Mouse (Mus musculus): ENCODE data around the gene Dctd.
"Not testable (repeated sequence)": the region's sequence is repeated elsewhere in the genome, so short reads cannot be mapped to it uniquely, and the experiment has no call there.

The Dctd gene

GRCm38 (mm10) chr8:48145766-48146165 is 46.9 kb downstream of the Dctd start:
- no peak for DNase-seq (ENCODE audit: extremely low spot score, low spot score)

- DNase-seq (ENCODE audit: extremely low spot score, low spot score) = no peak
Observed at GRCm38 (mm10) chr8:48146449-48146848, 47.6 kb downstream of the Dctd start.

- DNase-seq (ENCODE audit: extremely low spot score, low spot score) = peak; percentile 54
Observed at GRCm38 (mm10) chr8:48152062-48152738, 53.3 kb downstream of the Dctd start.

DNA sequence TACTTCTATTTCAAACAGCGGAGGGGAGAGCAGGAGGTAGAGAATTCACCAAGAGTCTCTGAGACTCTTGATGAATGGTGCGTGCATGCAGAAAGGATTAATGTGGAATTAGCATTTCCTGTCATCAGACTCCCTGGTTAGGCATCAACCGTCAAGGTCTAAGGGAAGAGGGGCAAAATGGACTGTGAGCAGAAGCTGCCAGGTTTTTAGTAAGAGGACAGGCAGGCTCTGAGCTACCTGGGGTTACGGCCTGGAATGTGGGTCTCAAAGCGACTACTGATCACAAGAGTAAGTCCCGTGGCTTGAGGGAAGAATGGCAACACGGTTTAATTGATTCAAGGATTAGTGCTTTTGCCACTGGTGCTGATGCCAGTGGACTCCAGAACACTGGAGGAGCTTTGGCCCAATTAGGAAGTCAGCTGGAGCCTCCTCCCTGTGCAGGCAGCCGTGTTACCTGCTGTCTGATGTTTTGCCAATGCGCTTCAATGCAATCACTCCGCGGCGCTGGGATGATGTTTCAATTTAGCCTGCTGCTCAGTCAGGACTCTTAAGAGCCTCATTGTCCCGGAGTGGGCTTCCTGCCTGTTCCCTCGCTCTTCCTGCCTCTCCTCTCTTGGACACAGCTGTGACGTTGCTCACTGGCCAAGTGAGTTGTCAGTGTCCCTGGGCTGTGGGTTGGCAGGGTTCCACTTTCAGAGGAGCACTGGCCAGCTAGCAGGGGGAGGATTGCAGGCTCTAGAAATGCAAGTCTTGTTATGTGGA is 54.6 kb downstream of the Dctd start:
- DNase-seq (ENCODE audit: extremely low spot score, low spot score) = peak; percentile 38

DNA sequence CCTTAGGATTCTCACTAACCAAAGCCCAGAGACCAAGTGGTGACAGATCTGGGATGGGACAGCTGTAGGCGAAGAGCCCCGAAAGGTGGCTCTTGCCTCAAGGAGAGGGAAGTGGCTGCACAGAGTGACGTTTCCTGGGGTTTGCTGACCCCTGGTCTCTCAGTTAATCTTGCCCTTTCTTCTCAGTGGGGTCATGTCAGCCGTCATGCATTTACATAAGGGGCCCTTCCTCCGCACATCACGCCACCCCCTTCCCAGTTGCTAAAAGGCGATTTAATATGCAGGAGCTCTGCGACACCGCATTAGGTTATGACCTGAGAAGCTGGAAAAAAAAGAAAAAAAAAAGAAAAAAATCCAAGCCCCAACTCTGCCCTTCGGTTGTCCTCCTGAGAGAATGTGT is 58.8 kb downstream of the Dctd start:
- no peak for DNase-seq (ENCODE audit: extremely low spot score, low spot score)

- DNase-seq (ENCODE audit: extremely low spot score, low spot score) = no peak
Observed at GRCm38 (mm10) chr8:48158560-48159217, 59.8 kb downstream of the Dctd start.

DNA sequence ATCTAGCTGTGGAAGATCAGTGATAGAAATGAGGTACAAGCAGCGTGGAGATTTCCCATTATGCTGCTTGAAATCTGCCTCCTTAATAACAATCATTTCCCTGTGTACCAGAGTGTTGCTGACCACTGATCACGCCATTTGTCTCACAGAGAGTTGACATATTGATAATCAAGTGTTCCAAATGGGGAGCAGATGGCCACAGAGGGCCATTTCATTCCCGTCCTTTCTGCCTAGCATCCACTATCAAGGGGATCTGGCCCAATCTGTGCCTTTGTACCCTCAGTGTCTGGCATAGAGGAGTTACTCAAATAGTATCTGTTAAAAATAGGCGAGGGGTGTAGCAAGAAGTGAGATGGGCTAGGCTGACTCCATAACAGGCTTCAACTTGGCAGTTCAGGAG is 78.5 kb downstream of the Dctd start:
- no peak for DNase-seq (ENCODE audit: extremely low spot score, low spot score)

- DNase-seq (ENCODE audit: extremely low spot score, low spot score) = no peak
Observed at GRCm38 (mm10) chr8:48177876-48178275, 79.0 kb downstream of the Dctd start.

GRCm38 (mm10) chr8:48178993-48179392 is 80.1 kb downstream of the Dctd start:
- no peak for DNase-seq (ENCODE audit: extremely low spot score, low spot score)

- not testable (repeated sequence) for DNase-seq (ENCODE audit: extremely low spot score, low spot score)
Observed at GRCm38 (mm10) chr8:48180146-48180545, 81.3 kb downstream of the Dctd start.

DNA sequence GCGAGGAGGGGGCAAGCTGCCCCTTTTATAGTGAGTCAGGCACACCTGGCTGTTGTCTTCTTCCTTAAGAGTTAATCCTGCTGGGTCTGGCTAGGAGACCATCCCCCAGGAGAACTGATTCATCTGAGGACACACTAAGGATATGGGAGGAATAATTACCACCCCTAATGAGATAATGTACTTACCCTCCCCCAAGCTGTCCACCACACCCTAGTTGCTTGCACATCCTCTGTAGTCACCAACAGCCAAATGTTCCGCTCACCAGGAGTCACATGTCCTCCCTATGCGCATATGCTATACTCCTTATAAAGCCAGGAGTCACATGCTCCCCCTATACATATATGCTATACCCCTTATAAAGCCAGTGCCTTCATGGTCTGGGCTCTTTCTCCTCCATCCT is 82.1 kb downstream of the Dctd start:
- DNase-seq (ENCODE audit: extremely low spot score, low spot score) = no peak

DNA sequence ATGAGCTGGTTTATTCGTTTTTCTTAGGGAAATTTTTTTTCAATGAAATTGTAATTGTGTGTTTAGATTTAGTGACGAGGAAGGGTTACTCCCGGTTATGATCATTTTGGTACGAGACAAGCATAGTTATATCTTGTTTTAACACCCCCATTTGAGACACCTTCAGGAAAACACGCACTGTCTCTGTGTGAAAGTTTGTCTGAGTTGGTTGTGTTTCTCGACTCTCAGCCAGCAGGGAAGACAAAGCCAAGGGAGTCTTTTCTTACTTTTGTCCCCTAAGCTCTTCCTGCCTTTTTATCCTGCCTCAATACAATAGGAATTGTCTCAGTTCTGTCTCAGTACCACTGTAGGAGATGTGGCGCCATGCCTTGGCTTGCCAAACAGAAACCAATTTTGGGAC is 84.9 kb downstream of the Dctd start:
- DNase-seq (ENCODE audit: extremely low spot score, low spot score) = no peak

DNA sequence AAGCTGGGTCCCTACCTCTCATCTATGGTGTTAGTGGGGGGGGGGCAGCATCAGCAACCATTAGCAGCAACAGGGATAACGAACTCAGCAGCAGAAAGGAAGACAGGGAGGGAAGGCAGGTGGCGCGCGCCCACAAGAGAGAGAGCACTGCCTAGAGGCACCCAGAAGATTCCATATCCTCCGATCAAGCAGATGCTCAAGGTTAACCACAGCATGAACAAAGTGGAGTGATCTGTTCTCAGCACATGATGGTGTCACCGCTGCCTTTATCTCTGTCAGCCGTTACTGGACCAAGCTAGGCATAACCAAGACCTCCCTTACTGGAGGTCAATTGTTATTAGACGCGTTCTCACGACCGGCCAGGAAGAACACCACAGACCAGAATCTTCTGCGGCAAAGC is 89.7 kb downstream of the Dctd start:
- no peak for DNase-seq (ENCODE audit: extremely low spot score, low spot score)

- DNase-seq (ENCODE audit: extremely low spot score, low spot score) = no peak
Observed at GRCm38 (mm10) chr8:48195971-48196370, 97.1 kb downstream of the Dctd start.

GRCm38 (mm10) chr8:48199171-48199570 is 100.3 kb downstream of the Dctd start:
- no peak for DNase-seq (ENCODE audit: extremely low spot score, low spot score)

DNA sequence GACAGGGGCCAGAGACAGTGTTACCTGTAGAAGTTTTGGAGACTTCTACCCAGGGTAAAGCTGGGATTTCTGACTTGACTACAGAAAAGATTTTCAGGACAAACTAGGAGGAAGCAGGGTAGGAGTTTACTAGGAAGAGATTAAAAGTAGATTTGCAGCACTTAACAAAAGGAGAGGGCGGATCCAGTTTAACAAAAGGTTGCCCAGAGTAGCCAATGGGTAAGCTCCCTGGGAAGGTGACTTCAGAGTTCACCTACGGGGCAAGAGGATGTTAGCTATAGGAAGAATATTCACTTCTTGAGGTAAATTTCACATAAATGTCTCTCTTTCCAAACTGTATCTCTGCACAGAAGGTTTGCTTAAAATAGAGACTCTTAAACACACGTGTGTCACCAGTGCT is 103.7 kb downstream of the Dctd start:
- no peak for DNase-seq (ENCODE audit: extremely low spot score, low spot score)
